Mouse (Mus musculus) kidney, adult 9 months (tissue): ENCODE measurements at regions not wholly inside any gene's neighbourhood (a gene's known extent, or its start where the extent isn't known, plus 50 kb on each side); places are given as distances from the start of the nearest gene placed in this dataset.

ENCODE experiments used
- DNase-seq: peaks from one replicate; pipeline ENCODE4 v3.0.0; 2022

- DNase-seq = no peak
Measured at GRCm38 (mm10) chr3:20661883-20662282, 294.9 kb upstream of the Agtr1b start.

GRCm38 (mm10) chr3:20655345-20655744 lies 288.4 kb upstream of the Agtr1b start:
- DNase-seq = peak; percentile 38
